Mouse (Mus musculus) lung, adult 2 months (tissue): Measurements from ENCODE around the gene Hpse. TPM values are rescaled to one million over a fixed set of nuclear protein-coding genes. Genes with fewer than 3 reads are reported as not detected.

ENCODE experiments used
- DNase-seq: peaks from one replicate; pipeline ENCODE4 v3.0.0; 2022
- H3K4me1 ChIP-seq: fragments of 200-500 bp; 2 replicates; pipeline ENCODE4 v1.6.1; 2011; ENCODE audit warnings: low read length; ENCODE audit not compliant: control insufficient read depth, insufficient read depth
- H3K4me3 ChIP-seq: fragments of 200-500 bp; replicated peaks from 2 replicates; pipeline ENCODE3; 2011; ENCODE audit warnings: low read depth, mild to moderate bottlenecking, control low read depth, low read length; ENCODE audit errors: extremely low read depth
- CTCF ChIP-seq: fragments of 200-500 bp; IDR thresholded peaks from 2 replicates; pipeline ENCODE4 v1.5.1; 2011; ENCODE audit warnings: mild to moderate bottlenecking, low read length, control low read depth; ENCODE audit not compliant: insufficient read depth
- POLR2A ChIP-seq: fragments of 200-500 bp; IDR thresholded peaks from 2 replicates; pipeline ENCODE4 v1.6.1; 2011; ENCODE audit warnings: low read depth, mild to moderate bottlenecking, control low read depth, low read length, borderline replicate concordance; ENCODE audit errors: extremely low read depth
- WGBS: fragments of 180-500 bp; shearing (Covaris S2); methylation state at CpG from one replicate; pipeline ENCODE4 v1.1.7; 2018; 5-methylcytosine and 5-hydroxymethylcytosine counted together
- polyA plus RNA-seq: library from polyadenylated mRNA; depleted of rRNA; stranded (reverse); fragments of >200 nt; gene quantifications from 2 replicates; pipeline ENCODE4 v1.2.3, GENCODE M21; 2012

Gene Hpse
- polyA plus RNA-seq, 1 experiment: 5.9 TPM

GRCm38 (mm10) chr5:100697886-100698285, 21.6 kb downstream of the Hpse start:
- no peak for TF ChIP-seq POLR2A
- no peak for TF ChIP-seq CTCF
- Histone ChIP-seq H3K4me1 (no peaks in the 10 kb centered on the region), H3K4me3 (no peak overlapping the region)
- no peak for DNase-seq
- 29% methylated on average over 2 of the region's 2 CpGs for WGBS

DNA sequence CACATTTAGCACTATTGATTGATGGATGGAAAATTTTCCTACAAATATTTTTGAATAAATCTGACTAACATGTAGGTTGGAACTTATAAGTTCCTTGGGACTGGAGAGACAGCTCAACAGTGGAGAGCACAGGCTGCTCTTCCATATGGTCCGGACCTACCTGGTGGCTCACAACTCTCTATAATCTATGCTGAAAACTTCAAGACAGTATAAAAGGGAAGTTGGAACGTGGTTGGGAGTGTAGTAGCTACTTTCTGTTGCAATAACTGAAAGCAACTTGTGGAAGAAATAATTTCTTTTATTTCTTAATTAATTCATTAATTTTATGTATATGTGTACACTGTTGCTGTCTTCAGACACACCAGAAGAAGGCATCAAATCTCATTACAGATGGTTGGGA, 22.1 kb downstream of the Hpse start:
- 67% methylated on average over 2 of the region's 2 CpGs for WGBS
- no peak for TF ChIP-seq CTCF
- TF ChIP-seq POLR2A: no peak
- DNase-seq: no peak
- H3K4me3 ChIP-seq: no peak overlapping the region
- H3K4me1 ChIP-seq: no peaks in the 10 kb centered on the region

- Histone ChIP-seq H3K4me3 (no peak overlapping the region), H3K4me1 (no peaks in the 10 kb centered on the region)
- 75% methylated on average over 4 of the region's 4 CpGs for WGBS
- DNase-seq: no peak
- TF ChIP-seq CTCF: no peak
- no peak for TF ChIP-seq POLR2A
Measured at GRCm38 (mm10) chr5:100685631-100686030, 33.9 kb downstream of the Hpse start.

- no peak for TF ChIP-seq CTCF
- TF ChIP-seq POLR2A: no peak
- Histone ChIP-seq H3K4me3 (no peak overlapping the region), H3K4me1 (no peaks in the 10 kb centered on the region)
- 73% methylated on average over 6 of the region's 6 CpGs for WGBS
- DNase-seq: no peak
Measured at GRCm38 (mm10) chr5:100680542-100680933, 39.0 kb downstream of the Hpse start.

DNA sequence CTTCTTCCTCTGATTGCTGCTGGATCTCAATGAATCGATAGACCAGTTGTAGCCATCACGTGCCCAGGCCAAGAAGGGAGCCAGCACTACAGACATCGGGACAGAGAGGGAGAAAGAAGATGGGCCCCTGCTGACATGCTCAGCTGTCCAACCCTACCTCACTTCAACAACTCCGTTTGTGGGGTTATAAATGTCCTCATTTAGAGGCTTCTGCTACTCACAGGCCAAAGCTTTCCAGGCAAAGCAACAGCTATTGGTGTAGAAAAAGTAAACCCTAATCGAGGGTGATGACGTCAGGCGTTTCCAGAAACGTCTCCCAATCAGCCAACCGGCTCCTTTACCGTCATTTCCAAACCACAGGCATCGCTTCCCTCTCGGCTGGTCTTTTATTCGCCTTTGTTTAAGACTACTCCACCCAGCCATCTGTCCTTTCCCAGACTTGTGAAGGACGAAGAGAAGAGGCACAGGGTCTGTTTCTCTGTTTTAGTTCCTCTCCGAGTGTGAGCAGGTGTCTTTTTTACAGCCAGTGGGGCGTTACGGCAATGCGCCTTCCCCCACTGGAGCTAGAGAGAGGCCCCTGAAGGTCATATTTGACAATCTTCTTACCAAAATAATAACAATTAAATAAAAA, 39.5 kb downstream of the Hpse start:
- no peak for DNase-seq
- H3K4me3 ChIP-seq: no peak overlapping the region
- H3K4me1 ChIP-seq: no peaks in the 10 kb centered on the region
- TF ChIP-seq CTCF (no peak), POLR2A (no peak)
- WGBS: 67% methylated on average over 18 of the region's 18 CpGs

GRCm38 (mm10) chr5:100674711-100675376, 44.7 kb downstream of the Hpse start, which contains the start of gene Coq2:
TSS of gene Coq2 (minus strand) at chr5:100675140.
- DNase-seq: peak; percentile 68
- peak within 1 kb of the TSS; percentile 100 for H3K4me3 ChIP-seq
- WGBS: 9% methylated on average over 17 of the region's 17 CpGs
- TF ChIP-seq CTCF: peak; percentile 75
- TF ChIP-seq POLR2A: no peak
- H3K4me1 ChIP-seq: peaks cover 7% of the 10 kb centered on the region

GRCm38 (mm10) chr5:100673745-100674486, 45.6 kb downstream of the Hpse start:
- TF ChIP-seq CTCF (no peak), POLR2A (peak; percentile 69; the same call in 1 of the 2 replicates)
- H3K4me3 ChIP-seq: peak overlapping the region; percentile 100
- peak; percentile 88 for DNase-seq
- H3K4me1 ChIP-seq: peaks cover 7% of the 10 kb centered on the region
- WGBS: under 1% methylated on average over 71 of the region's 71 CpGs

DNA sequence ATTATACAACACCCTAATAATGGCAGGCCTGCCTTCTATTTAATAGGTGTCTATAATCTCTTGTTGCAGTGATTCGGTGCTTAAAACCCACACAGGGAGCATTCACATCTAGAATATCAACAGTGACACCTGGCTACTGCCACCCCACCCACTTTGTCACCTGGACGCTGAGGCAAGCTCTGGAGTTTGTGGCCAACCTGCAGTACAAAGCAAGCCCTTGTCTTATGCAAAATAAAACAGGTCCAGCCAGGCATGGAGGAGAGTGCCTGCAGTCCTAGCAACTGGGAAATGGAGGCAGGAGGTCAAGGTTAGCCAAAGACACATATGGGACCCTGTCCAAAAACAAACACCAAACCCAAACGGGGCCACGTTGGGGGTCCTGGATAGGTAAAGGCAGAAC, 47.1 kb downstream of the Hpse start:
- WGBS: 75% methylated on average over 4 of the region's 4 CpGs

GRCm38 (mm10) chr5:100671897-100672296, 47.6 kb downstream of the Hpse start:
- WGBS: 52% methylated on average over 3 of the region's 3 CpGs
- DNase-seq: no peak
- H3K4me3 ChIP-seq: no peak overlapping the region

More for the DNA sequence above, 47.1 kb downstream of the Hpse start:
- TF ChIP-seq CTCF (no peak), POLR2A (no peak)
- DNase-seq: no peak
- Histone ChIP-seq H3K4me1 (peaks cover 7% of the 10 kb centered on the region), H3K4me3 (no peak overlapping the region)

More at GRCm38 (mm10) chr5:100671897-100672296, 47.6 kb downstream of the Hpse start:
- peaks cover 7% of the 10 kb centered on the region for H3K4me1 ChIP-seq
- TF ChIP-seq POLR2A: no peak
- TF ChIP-seq CTCF: no peak
